Mouse (Mus musculus): ENCODE data around the gene Pafah2.

The Pafah2 gene

GRCm38 (mm10) chr4:134466381-134467262 lies 70.5 kb downstream of the Pafah2 start:
- DNase-seq, result no peak

DNA sequence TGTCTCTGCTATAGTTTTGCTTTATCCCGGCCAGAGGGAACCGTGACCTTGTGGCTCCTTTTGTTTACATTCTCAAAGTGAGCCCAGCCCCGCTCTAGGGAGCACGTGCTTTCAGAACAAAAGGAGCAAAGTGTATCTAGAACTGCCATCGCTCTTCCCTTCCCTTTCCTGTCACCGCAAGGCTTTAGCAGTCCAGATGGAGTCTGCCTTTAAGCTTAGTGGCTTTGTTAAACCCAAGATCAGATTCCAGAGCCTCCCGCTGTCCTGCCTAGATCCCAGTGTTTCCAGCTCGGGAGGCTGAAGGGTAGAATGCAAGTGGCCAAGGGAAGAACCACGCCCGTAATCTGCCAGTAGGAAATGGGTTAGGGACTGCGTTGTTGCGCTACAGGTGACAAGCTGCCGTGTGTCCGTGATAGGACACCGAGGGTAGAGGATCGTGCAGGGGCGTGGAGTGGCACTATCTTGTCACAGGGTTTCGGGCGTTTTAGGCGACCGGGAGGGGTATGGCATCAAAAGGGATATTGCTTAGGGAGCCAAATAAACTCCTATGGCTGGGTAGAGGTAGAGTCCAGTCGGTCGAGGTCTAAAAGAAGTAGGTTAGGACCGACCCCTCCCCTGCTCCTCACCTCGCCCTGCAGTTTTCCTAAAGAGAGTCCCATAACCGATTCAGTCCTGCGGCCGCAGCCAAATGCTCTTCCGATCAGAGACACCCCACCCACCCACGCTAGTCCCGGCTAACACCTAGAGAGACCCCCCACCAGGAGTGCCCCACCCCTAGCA lies 71.5 kb downstream of the Pafah2 start:
- DNase-seq, result peak; percentile 58

GRCm38 (mm10) chr4:134468215-134468575 lies 72.1 kb downstream of the Pafah2 start, which contains the start of gene Stmn1:
TSS of gene Stmn1 (plus strand) at chr4:134468320.
- DNase-seq, result peak; percentile 96

DNA sequence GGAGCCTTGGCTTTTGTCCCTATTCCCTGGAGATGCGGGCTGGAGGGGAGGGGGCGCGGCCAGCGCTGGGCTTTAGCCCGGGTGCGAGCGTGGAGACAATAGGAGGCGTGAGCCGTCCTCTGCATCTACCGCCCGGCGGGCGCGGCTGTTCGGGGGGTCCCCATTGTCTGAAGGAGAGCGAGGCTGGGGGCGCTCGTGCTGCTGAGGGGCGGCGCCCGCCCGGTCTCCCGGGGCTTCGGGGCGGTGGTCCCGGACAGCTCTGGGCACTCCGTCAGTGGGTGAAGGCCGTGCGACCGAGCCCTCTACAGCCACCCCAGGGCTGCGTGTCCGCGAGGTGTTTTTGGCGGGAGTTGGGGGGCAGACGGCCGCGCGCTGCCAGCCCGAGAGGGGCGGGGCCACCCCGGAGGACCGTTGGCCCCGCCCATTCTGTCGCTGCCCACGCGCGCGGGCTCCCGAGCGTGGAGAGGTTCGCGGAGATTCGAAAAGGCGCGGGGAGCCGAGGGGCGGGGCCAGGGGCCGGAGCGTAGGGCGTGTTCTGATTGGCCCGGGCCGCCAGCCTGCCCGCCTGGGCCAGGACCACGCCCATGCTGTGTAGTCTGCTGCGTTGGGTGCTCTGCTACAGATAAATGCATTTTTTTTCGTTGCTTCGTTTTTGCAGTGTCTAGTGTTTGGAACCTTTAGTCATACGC lies 72.6 kb downstream of the Pafah2 start:
- peak; percentile 94 for DNase-seq

GRCm38 (mm10) chr4:134469341-134469796 lies 73.2 kb downstream of the Pafah2 start:
- no peak for DNase-seq

GRCm38 (mm10) chr4:134469985-134470384 lies 73.9 kb downstream of the Pafah2 start:
- DNase-seq, result no peak

GRCm38 (mm10) chr4:134471469-134471868 lies 75.3 kb downstream of the Pafah2 start:
- no peak for DNase-seq

GRCm38 (mm10) chr4:134473764-134474163 lies 77.6 kb downstream of the Pafah2 start:
- no peak for DNase-seq

DNA sequence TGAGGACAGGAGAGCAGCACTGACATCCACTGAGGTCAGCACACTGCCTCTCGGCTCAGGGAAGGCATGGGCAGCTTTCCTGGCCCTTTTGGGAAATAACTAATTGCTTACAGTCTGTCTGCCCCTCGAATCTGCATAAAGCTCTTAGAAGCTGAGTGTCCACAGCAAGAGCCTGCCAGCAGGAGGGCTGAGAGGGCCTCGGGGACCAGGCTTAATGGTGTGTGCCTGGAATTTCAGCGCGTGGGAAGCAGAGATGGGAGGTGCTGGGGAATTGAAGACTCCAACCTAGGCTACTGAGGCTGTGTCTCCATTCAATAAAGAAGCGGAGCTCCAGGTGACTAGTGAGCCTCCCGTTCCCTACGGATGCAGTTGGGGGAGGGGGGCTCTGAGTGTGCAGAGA lies 78.1 kb downstream of the Pafah2 start:
- DNase-seq, result no peak

- DNase-seq, result peak; percentile 64
Measured at GRCm38 (mm10) chr4:134476899-134477298, 80.8 kb downstream of the Pafah2 start.
